Mouse (Mus musculus) myocyte (in vitro differentiated cells): ENCODE results near the gene Iqsec3. TPM values are rescaled to one million over a fixed set of nuclear protein-coding genes. Genes with fewer than 3 reads are reported as not detected.
"Not testable (repeated sequence)": the region's sequence is repeated elsewhere in the genome, so short reads cannot be mapped to it uniquely, and the experiment has no call there.

Source experiments
- H3K27me3 ChIP-seq: one replicate; pipeline ENCODE4 v1.6.1; 2011; ENCODE audit not compliant: control insufficient read depth, insufficient read depth, insufficient read length
- H3K36me3 ChIP-seq: one replicate; pipeline ENCODE4 v1.6.1; 2011; ENCODE audit not compliant: control insufficient read depth, insufficient read depth
- H3K4me2 ChIP-seq: one replicate; pipeline ENCODE4 v1.6.1; 2011; ENCODE audit warnings: low read depth, control low read depth
- H3K4me3 ChIP-seq: one replicate; pipeline ENCODE4 v1.5.1; 2011; ENCODE audit warnings: mild to moderate bottlenecking, control low read depth, moderate library complexity
- H3K79me2 ChIP-seq: one replicate; pipeline ENCODE4 v1.6.1; 2011; ENCODE audit not compliant: control insufficient read depth, insufficient read depth
- H3ac ChIP-seq: one replicate; pipeline ENCODE4 v1.6.1; 2011; ENCODE audit not compliant: control insufficient read depth, insufficient read length
- CEBPB ChIP-seq: IDR thresholded peaks from 2 replicates; pipeline ENCODE4 v1.6.1; 2011; ENCODE audit warnings: mild to moderate bottlenecking, moderate library complexity; ENCODE audit not compliant: poor library complexity, insufficient read depth, severe bottlenecking
- E2F4 ChIP-seq: IDR thresholded peaks from one replicate; pipeline ENCODE4 v1.6.1; 2011; ENCODE audit warnings: mild to moderate bottlenecking, control low read depth, moderate library complexity; ENCODE audit not compliant: insufficient read depth
- MAX ChIP-seq: IDR thresholded peaks from one replicate; pipeline ENCODE4 v1.6.1; 2011; ENCODE audit warnings: low read depth, mild to moderate bottlenecking, control low read depth
- MYOD1 ChIP-seq, 3 experiments: IDR thresholded peaks; one replicate each; pipeline ENCODE4 v1.6.1; 2011; ENCODE audit warnings: control low read depth in 2 of 3, low read depth in 2 of 3, mild to moderate bottlenecking in 2 of 3, moderate library complexity in 1 of 3; ENCODE audit not compliant: insufficient read length in 2 of 3, control insufficient read depth in 1 of 3
- MYOG ChIP-seq, 3 experiments: IDR thresholded peaks; one replicate each; pipeline ENCODE4 v1.6.1; 2011; ENCODE audit warnings: control low read depth in 2 of 3, low read depth in 2 of 3, mild to moderate bottlenecking in 2 of 3; ENCODE audit not compliant: insufficient read length in 2 of 3, control insufficient read depth in 1 of 3, insufficient read depth in 1 of 3
- POLR2A ChIP-seq: IDR thresholded peaks from one replicate; pipeline ENCODE4 v1.6.1; 2011; ENCODE audit warnings: low read depth, mild to moderate bottlenecking, control low read depth, moderate library complexity; ENCODE audit not compliant: insufficient read length
- POLR2AphosphoS2 ChIP-seq: IDR thresholded peaks from one replicate; pipeline ENCODE4 v1.6.1; 2011; ENCODE audit warnings: low read depth, control low read depth; ENCODE audit not compliant: insufficient read length
- REST ChIP-seq: IDR thresholded peaks from one replicate; pipeline ENCODE4 v1.6.1; 2011; ENCODE audit warnings: mild to moderate bottlenecking, control low read depth, moderate library complexity; ENCODE audit not compliant: insufficient read depth, insufficient read length
- SRF ChIP-seq: IDR thresholded peaks from one replicate; pipeline ENCODE4 v1.6.1; 2011; ENCODE audit warnings: low read depth; ENCODE audit not compliant: control insufficient read depth, insufficient read length
- TCF12 ChIP-seq: IDR thresholded peaks from one replicate; pipeline ENCODE4 v1.6.1; 2011; ENCODE audit warnings: mild to moderate bottlenecking, control low read depth; ENCODE audit not compliant: poor library complexity, insufficient read depth, severe bottlenecking
- TCF3 ChIP-seq: IDR thresholded peaks from one replicate; pipeline ENCODE4 v1.6.1; 2011; ENCODE audit warnings: low read depth, control low read depth; ENCODE audit not compliant: insufficient read length
- USF1 ChIP-seq: IDR thresholded peaks from one replicate; pipeline ENCODE4 v1.6.1; 2011; ENCODE audit warnings: low read depth, mild to moderate bottlenecking, control low read depth, moderate library complexity
- polyA plus RNA-seq: library from polyadenylated mRNA; unstranded; fragments of >200 nt; fragmentation: generic; extraction: Trizol; gene quantifications from one replicate; pipeline ENCODE4 v1.2.1, GENCODE M21; 2012; ENCODE audit warnings: missing spikeins

Gene Iqsec3
- polyA plus RNA-seq, 1 experiment, result 0.25 TPM

GRCm38 (mm10) chr6:121371197-121371980 is 102.1 kb downstream of the Iqsec3 start:
- H3K4me3 ChIP-seq, result no peak overlapping the region
- no peak overlapping the region for H3ac ChIP-seq
- no peaks in the 10 kb centered on the region for H3K36me3 ChIP-seq
- no peaks in the 10 kb centered on the region for H3K79me2 ChIP-seq
- no peaks in the 10 kb centered on the region for H3K27me3 ChIP-seq
- TF ChIP-seq SRF, result no peak
- TF ChIP-seq TCF3, result no peak
- TF ChIP-seq MAX, result no peak
- no peak for TF ChIP-seq CEBPB
- no peak for TF ChIP-seq POLR2AphosphoS2
- TF ChIP-seq REST, result no peak
- TF ChIP-seq TCF12, result no peak
- TF ChIP-seq MYOD1 (IDR thresholded peaks at IDR 0.05; ENCODE audit: control insufficient read depth in 1 of 3, insufficient read length in 2 of 3, low read depth in 2 of 3), result no peak
- TF ChIP-seq USF1, result no peak
- no peak for TF ChIP-seq POLR2A
- no peak for TF ChIP-seq E2F4
- no peak for TF ChIP-seq MYOG (IDR thresholded peaks at IDR 0.05; ENCODE audit: control insufficient read depth in 1 of 3, insufficient read depth in 1 of 3, insufficient read length in 2 of 3, low read depth in 2 of 3)
- no peak overlapping the region for H3K4me2 ChIP-seq

DNA sequence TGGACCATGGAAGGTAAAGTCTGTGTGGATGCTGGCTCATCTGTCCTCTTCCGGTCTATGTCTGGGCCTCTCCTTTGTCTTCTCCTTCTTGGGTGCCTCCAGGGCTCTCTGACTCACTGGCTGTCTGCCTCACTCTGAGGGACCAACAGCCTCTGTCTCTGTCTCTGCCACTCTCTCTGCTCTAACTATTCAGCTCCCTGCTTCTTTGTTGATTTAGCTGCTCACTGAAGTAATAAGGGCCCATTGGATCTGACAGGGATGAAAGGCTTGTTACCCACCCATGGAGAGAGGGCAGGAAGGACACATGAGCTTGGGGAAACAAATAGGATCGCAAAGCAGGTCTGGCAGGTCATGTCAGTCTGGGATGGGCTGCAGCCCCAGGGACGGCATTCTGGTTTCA is 106.4 kb downstream of the Iqsec3 start:
- no peaks in the 10 kb centered on the region for H3K79me2 ChIP-seq
- H3K4me3 ChIP-seq, result no peak overlapping the region
- no peak overlapping the region for H3K4me2 ChIP-seq
- H3K36me3 ChIP-seq, result no peaks in the 10 kb centered on the region
- no peak overlapping the region for H3ac ChIP-seq
- TF ChIP-seq CEBPB (no peak), MAX (no peak)
- no peaks in the 10 kb centered on the region for H3K27me3 ChIP-seq

- H3K79me2 ChIP-seq, H3K4me3 ChIP-seq, H3K36me3 ChIP-seq, H3K27me3 ChIP-seq, H3ac ChIP-seq, H3K4me2 ChIP-seq: not testable (repeated sequence)
Observed at GRCm38 (mm10) chr6:121366537-121366936, 106.9 kb downstream of the Iqsec3 start.

GRCm38 (mm10) chr6:121363956-121364355 is 109.5 kb downstream of the Iqsec3 start:
- Histone ChIP-seq H3K4me3 (no peak overlapping the region), H3K27me3 (no peaks in the 10 kb centered on the region), H3K4me2 (no peak overlapping the region), H3K36me3 (no peaks in the 10 kb centered on the region), H3ac (no peak overlapping the region), H3K79me2 (no peaks in the 10 kb centered on the region)
- no peak for TF ChIP-seq TCF12
- TF ChIP-seq MYOG (IDR thresholded peaks at IDR 0.05; ENCODE audit: control insufficient read depth in 1 of 3, insufficient read depth in 1 of 3, insufficient read length in 2 of 3, low read depth in 2 of 3), result no peak
- TF ChIP-seq TCF3, result no peak
- TF ChIP-seq REST, result no peak
- TF ChIP-seq E2F4, result no peak
- TF ChIP-seq POLR2A, result no peak
- TF ChIP-seq CEBPB, result no peak
- TF ChIP-seq MYOD1 (IDR thresholded peaks at IDR 0.05; ENCODE audit: control insufficient read depth in 1 of 3, insufficient read length in 2 of 3, low read depth in 2 of 3), result no peak

DNA sequence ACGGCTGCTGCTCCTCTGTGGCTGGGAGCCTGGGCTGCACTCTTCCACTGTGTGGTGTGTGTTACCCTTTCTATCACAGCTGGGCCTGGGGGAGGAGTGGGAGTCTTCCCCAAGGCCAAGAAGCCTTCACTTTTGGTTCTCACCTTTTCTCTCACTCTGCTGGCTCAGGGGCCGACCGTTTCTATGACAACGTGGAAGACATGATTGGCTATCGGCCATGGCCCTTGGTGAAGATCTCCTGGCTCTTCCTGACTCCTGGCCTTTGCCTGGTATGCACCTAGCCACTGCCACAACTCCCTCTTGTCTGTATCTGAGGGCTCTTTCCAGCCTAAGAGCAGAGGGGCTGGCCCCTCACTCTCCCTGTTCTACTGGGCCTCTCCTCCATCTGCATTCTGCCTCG is 110.4 kb downstream of the Iqsec3 start:
- TF ChIP-seq CEBPB, result no peak
- no peaks in the 10 kb centered on the region for H3K27me3 ChIP-seq
- no peak overlapping the region for H3K4me3 ChIP-seq
- H3K79me2 ChIP-seq, result no peaks in the 10 kb centered on the region
- H3ac ChIP-seq, result no peak overlapping the region
- no peak overlapping the region for H3K4me2 ChIP-seq
- H3K36me3 ChIP-seq, result no peaks in the 10 kb centered on the region

DNA sequence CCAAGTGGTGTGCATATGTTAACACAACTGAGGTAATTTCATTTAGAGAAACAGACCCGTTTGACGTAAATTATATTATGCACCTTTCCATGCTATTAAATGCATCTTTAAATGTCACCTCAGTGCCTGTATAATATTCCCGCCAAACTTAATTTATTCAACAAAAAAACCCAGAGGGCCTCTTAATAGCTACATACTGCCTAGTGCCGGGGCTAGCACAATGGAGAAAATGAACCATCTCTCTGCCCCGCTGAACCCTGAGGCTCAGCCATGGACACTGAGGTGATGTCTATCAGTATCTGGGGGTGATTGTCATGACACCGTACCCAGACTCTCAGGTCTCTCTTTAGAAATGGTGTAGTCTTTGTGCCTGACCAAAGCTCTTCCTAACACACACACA is 116.2 kb downstream of the Iqsec3 start:
- TF ChIP-seq MYOG (IDR thresholded peaks at IDR 0.05; ENCODE audit: control insufficient read depth in 1 of 3, insufficient read depth in 1 of 3, insufficient read length in 2 of 3, low read depth in 2 of 3) (no peak), E2F4 (no peak), SRF (no peak), MYOD1 (IDR thresholded peaks at IDR 0.05; ENCODE audit: control insufficient read depth in 1 of 3, insufficient read length in 2 of 3, low read depth in 2 of 3) (no peak), CEBPB (no peak), REST (no peak), POLR2AphosphoS2 (no peak), POLR2A (no peak), TCF12 (no peak), MAX (no peak)
- H3K27me3 ChIP-seq, result no peaks in the 10 kb centered on the region
- no peaks in the 10 kb centered on the region for H3K36me3 ChIP-seq
- no peak overlapping the region for H3ac ChIP-seq
- H3K4me2 ChIP-seq, result no peak overlapping the region
- no peaks in the 10 kb centered on the region for H3K79me2 ChIP-seq
- H3K4me3 ChIP-seq, result no peak overlapping the region
